Mouse (Mus musculus) lung, postnatal 0 days (tissue): ENCODE measurements around the gene Lrrc57. TPM values are rescaled to one million over a fixed set of nuclear protein-coding genes. Genes with fewer than 3 reads are reported as not detected.

ENCODE experiments used
- ATAC-seq: fragments of 200-750 bp; cut with Nextera tagmentation; 2 replicates; pipeline ENCODE4 v1.8.0; 2017; ENCODE audit warnings: moderate library complexity
- DNase-seq: peaks from one replicate; pipeline ENCODE4 v3.0.0-alpha.2; 2016; ENCODE audit warnings: low spot score
- H3K27ac ChIP-seq: fragments of 300-500 bp; sonication (generic); 2 replicates; pipeline ENCODE4 v1.5.1; 2014; ENCODE audit warnings: antibody characterized with exemption, mild to moderate bottlenecking, low read length, mixed read lengths
- H3K27me3 ChIP-seq: fragments of 300-500 bp; sonication (generic); replicated peaks from 2 replicates; pipeline ENCODE4 v1.6.1; 2014; ENCODE audit warnings: low read length, mixed read lengths; ENCODE audit not compliant: insufficient read depth
- H3K36me3 ChIP-seq: fragments of 300-500 bp; sonication (generic); 2 replicates; pipeline ENCODE4 v1.6.1; 2014; ENCODE audit warnings: low read length, mixed read lengths; ENCODE audit not compliant: insufficient read depth
- H3K4me1 ChIP-seq: fragments of 300-500 bp; sonication (generic); 2 replicates; pipeline ENCODE4 v1.6.1; 2014; ENCODE audit warnings: antibody characterized with exemption, low read depth, low read length, mixed read lengths; ENCODE audit not compliant: insufficient read depth
- H3K4me2 ChIP-seq: fragments of 300-500 bp; sonication (generic); replicated peaks from 2 replicates; pipeline ENCODE4 v1.6.1; 2014; ENCODE audit warnings: low read depth, mild to moderate bottlenecking, low read length, moderate library complexity, mixed read lengths
- H3K4me3 ChIP-seq: fragments of 300-500 bp; sonication (generic); 2 replicates; pipeline ENCODE4 v1.5.1; 2014; ENCODE audit warnings: low read depth, low read length
- H3K9ac ChIP-seq: fragments of 300-500 bp; sonication (generic); replicated peaks from 2 replicates; pipeline ENCODE4 v1.6.1; 2014; ENCODE audit warnings: low read depth, mild to moderate bottlenecking
- H3K9me3 ChIP-seq: fragments of 300-500 bp; sonication (generic); 2 replicates; pipeline ENCODE4 v1.6.1; 2016; ENCODE audit warnings: low read length, mixed read lengths
- CTCF ChIP-seq: IDR thresholded peaks from 2 replicates; pipeline ENCODE4 v1.5.1; 2016; ENCODE audit warnings: antibody characterized with exemption, mild to moderate bottlenecking
- EP300 ChIP-seq: IDR thresholded peaks from 2 replicates; pipeline ENCODE4 v1.6.1; 2016; ENCODE audit warnings: antibody characterized with exemption, mild to moderate bottlenecking, control low read depth
- WGBS: fragments of 180-500 bp; shearing (Covaris S2); extraction: QIAGEN DNeasy Blood & Tissue Kit; methylation state at CpG from one replicate; pipeline ENCODE4 v1.1.7; 2014; 5-methylcytosine and 5-hydroxymethylcytosine counted together
- polyA plus RNA-seq: library from polyadenylated mRNA; unstranded; fragments of >200 nt; fragmentation: Nextera tagmentation; extraction: Ambion mirVana; gene quantifications from 2 replicates; pipeline ENCODE4 v1.2.1, GENCODE M21; 2015

Lrrc57 gene
- polyA plus RNA-seq, 1 experiment from 2014 or later, result 24.7 TPM

- H3K9ac ChIP-seq, result no peak overlapping the region
- ATAC-seq (no peak), DNase-seq (no peak)
- peaks cover 20% of the 10 kb centered on the region; the same call in 1 of the 2 replicates for H3K36me3 ChIP-seq
- H3K27me3 ChIP-seq, result no peaks in the 10 kb centered on the region
- no peaks in the 10 kb centered on the region for H3K4me1 ChIP-seq
- no peak overlapping the region for H3K4me3 ChIP-seq
- no peak overlapping the region for H3K27ac ChIP-seq
- no peak overlapping the region for H3K4me2 ChIP-seq
- H3K9me3 ChIP-seq, result no peaks in the 10 kb centered on the region
- 91% methylated on average over 5 of the region's 5 CpGs for WGBS
- TF ChIP-seq CTCF (no peak), EP300 (no peak)
These were observed 7.2 kb upstream of the Lrrc57 start for GRCm38 (mm10) chr2:120616279-120617163.

DNA sequence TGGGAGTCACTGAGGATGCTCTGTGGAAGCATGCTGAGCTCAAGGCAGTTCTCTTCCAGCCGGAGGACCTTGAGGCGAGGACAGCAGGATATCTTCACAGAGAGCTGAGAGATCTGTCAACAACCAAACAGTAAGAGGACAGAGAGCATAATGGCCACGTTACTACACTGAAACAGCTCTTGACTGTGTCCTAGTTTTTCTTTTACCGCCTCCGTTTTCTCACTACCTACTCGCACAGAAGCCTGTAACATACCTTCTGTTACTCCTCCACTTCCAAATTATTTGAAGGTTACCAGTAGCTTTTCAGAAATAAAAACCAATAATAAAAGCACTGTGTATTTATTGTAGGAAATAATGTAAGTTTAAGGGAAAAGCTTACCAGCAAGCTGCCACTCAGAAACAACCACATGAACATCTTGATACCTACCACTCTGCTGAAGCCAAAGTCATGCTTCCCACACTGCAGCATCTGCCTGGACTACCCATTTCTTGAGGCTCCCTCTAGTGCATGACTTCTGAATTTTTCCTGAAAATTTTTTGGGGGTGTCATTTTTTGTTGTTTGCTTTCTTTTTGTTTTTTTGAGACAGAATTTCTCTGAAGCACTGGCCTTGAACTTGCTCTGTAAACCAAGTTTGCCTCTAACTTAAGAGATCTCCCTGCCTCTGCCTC lies 3.2 kb downstream of the Lrrc57 start:
- peak; percentile 27 for DNase-seq

GRCm38 (mm10) chr2:120599506-120599905 lies 9.8 kb downstream of the Lrrc57 start:
- DNase-seq, result no peak
- Histone ChIP-seq H3K4me3 (no peak overlapping the region), H3K36me3 (peaks cover 34% of the 10 kb centered on the region; the same call in 1 of the 2 replicates), H3K27ac (no peak overlapping the region), H3K4me2 (no peak overlapping the region), H3K27me3 (no peaks in the 10 kb centered on the region), H3K9me3 (no peaks in the 10 kb centered on the region), H3K4me1 (no peaks in the 10 kb centered on the region), H3K9ac (no peak overlapping the region)
- ATAC-seq, result no peak
- WGBS, result 85% methylated on average over 4 of the region's 4 CpGs
- TF ChIP-seq EP300, result no peak

More for the DNA sequence above, 3.2 kb downstream of the Lrrc57 start:
- H3K4me3 ChIP-seq, result no peak overlapping the region
- no peak overlapping the region for H3K9ac ChIP-seq
- H3K27ac ChIP-seq, result no peak overlapping the region
- TF ChIP-seq CTCF (peak; percentile 58), EP300 (no peak)
- WGBS, result 86% methylated on average over 6 of the region's 6 CpGs
- no peak for ATAC-seq
- H3K9me3 ChIP-seq, result no peaks in the 10 kb centered on the region
- no peak overlapping the region for H3K4me2 ChIP-seq
- 0 out of 2 replicates have a peak, but pooled peaks cover 8% of the 10 kb centered on the region for H3K36me3 ChIP-seq
- peaks cover 3% of the 10 kb centered on the region; the same call in 1 of the 2 replicates for H3K4me1 ChIP-seq
- no peaks in the 10 kb centered on the region for H3K27me3 ChIP-seq

- H3K4me1 ChIP-seq, result no peaks in the 10 kb centered on the region
- 77% methylated on average over 2 of the region's 2 CpGs for WGBS
- no peak overlapping the region for H3K4me2 ChIP-seq
- H3K9ac ChIP-seq, result no peak overlapping the region
- H3K9me3 ChIP-seq, result no peaks in the 10 kb centered on the region
- no peak overlapping the region for H3K4me3 ChIP-seq
- no peak for ATAC-seq
- DNase-seq, result no peak
- H3K36me3 ChIP-seq, result peaks cover 33% of the 10 kb centered on the region; the same call in 1 of the 2 replicates
- TF ChIP-seq CTCF (no peak), EP300 (no peak)
- no peaks in the 10 kb centered on the region for H3K27me3 ChIP-seq
- no peak overlapping the region for H3K27ac ChIP-seq
These were observed 11.6 kb downstream of the Lrrc57 start for GRCm38 (mm10) chr2:120597734-120598133.

- no peaks in the 10 kb centered on the region for H3K9me3 ChIP-seq
- H3K9ac ChIP-seq, result no peak overlapping the region
- no peak for DNase-seq
- no peak overlapping the region for H3K4me2 ChIP-seq
- H3K27me3 ChIP-seq, result no peaks in the 10 kb centered on the region
- 0 out of 2 replicates have a peak, but pooled peaks have one; percentile 16 for TF ChIP-seq CTCF
- no peak for TF ChIP-seq EP300
- H3K4me3 ChIP-seq, result no peak overlapping the region
- WGBS, result 81% methylated on average over 1 of the region's 1 CpGs
- no peak for ATAC-seq
- H3K27ac ChIP-seq, result no peak overlapping the region
- no peaks in the 10 kb centered on the region for H3K4me1 ChIP-seq
- H3K36me3 ChIP-seq, result peaks cover 20% of the 10 kb centered on the region
These were observed 17.1 kb downstream of the Lrrc57 start for GRCm38 (mm10) chr2:120592227-120592626.

DNA sequence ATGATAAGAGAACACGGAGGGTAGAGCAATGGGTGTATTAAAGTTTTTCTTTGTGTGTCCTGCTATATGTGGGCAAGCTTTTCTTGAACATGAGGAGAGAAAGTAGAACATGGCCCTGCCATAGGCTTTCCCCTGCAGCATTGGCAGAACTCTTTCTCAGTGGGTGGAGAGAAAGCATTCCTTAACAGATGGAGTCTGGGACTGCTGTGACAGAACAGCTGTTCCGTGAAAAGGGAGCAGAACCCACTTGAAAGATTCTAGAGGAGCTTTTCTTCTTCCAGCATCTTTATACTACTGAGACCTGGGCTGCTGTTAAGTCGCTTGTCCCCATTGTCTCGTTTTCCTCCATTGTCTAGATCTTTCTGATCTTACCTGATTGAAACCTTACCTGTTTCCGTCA lies 19.6 kb downstream of the Lrrc57 start:
- Histone ChIP-seq H3K4me3 (no peak overlapping the region), H3K27me3 (no peaks in the 10 kb centered on the region), H3K27ac (no peak overlapping the region), H3K9me3 (no peaks in the 10 kb centered on the region), H3K4me2 (no peak overlapping the region), H3K36me3 (peaks cover 27% of the 10 kb centered on the region), H3K4me1 (no peaks in the 10 kb centered on the region), H3K9ac (no peak overlapping the region)
- ATAC-seq (no peak), DNase-seq (no peak)
- WGBS, result 76% methylated on average over 5 of the region's 5 CpGs
- TF ChIP-seq EP300 (no peak), CTCF (no peak)
